Mouse (Mus musculus) testis, adult 2 months (tissue): ENCODE measurements at regions not wholly inside any gene's neighbourhood (a gene's known extent, or its start where the extent isn't known, plus 50 kb on each side); places are given as distances from the start of the nearest gene placed in this dataset.

Experiments
- H3K27ac ChIP-seq: fragments of 200-500 bp; 2 replicates; pipeline ENCODE4 v1.5.1; 2012; ENCODE audit warnings: low read depth, low read length; ENCODE audit not compliant: control insufficient read depth, insufficient read depth
- H3K27me3 ChIP-seq: fragments of 200-500 bp; 2 replicates; pipeline ENCODE4 v1.6.1; 2012; ENCODE audit warnings: mild to moderate bottlenecking, low read length, moderate library complexity; ENCODE audit not compliant: control insufficient read depth, insufficient read depth
- H3K36me3 ChIP-seq: fragments of 200-500 bp; 2 replicates; pipeline ENCODE4 v1.6.1; 2012; ENCODE audit warnings: mild to moderate bottlenecking, low read length; ENCODE audit not compliant: control insufficient read depth, insufficient read depth
- H3K4me1 ChIP-seq: fragments of 200-500 bp; 2 replicates; pipeline ENCODE4 v1.6.1; 2012; ENCODE audit warnings: low read length; ENCODE audit not compliant: control insufficient read depth, insufficient read depth
- H3K4me3 ChIP-seq: fragments of 200-500 bp; 2 replicates; pipeline ENCODE4 v1.5.1; 2012; ENCODE audit warnings: low read depth, mild to moderate bottlenecking, low read length, moderate library complexity, mixed read lengths; ENCODE audit not compliant: control insufficient read depth
- CTCF ChIP-seq: fragments of 200-500 bp; IDR thresholded peaks from 2 replicates; pipeline ENCODE4 v1.5.1; 2012; ENCODE audit warnings: low read depth, mild to moderate bottlenecking, inconsistent platforms, low read length, moderate library complexity; ENCODE audit not compliant: control insufficient read depth, insufficient read depth, insufficient replicate concordance
- POLR2A ChIP-seq: fragments of 200-500 bp; IDR thresholded peaks from 2 replicates; pipeline ENCODE4 v1.6.1; 2012; ENCODE audit warnings: low read depth, mild to moderate bottlenecking, inconsistent platforms, low read length, moderate library complexity; ENCODE audit not compliant: control insufficient read depth

GRCm38 (mm10) chr6:71045261-71045660 is 88.9 kb downstream of the Foxi3 start:
- H3K36me3 ChIP-seq = no peaks in the 10 kb centered on the region
- no peak overlapping the region for H3K27ac ChIP-seq
- H3K4me3 ChIP-seq = no peak overlapping the region
- H3K4me1 ChIP-seq = peaks cover 7% of the 10 kb centered on the region
- TF ChIP-seq POLR2A (no peak), CTCF (no peak)
- no peaks in the 10 kb centered on the region for H3K27me3 ChIP-seq

GRCm38 (mm10) chr6:71048199-71049094 is 92.1 kb downstream of the Foxi3 start:
- Histone ChIP-seq H3K27me3 (no peaks in the 10 kb centered on the region), H3K27ac (no peak overlapping the region)

GRCm38 (mm10) chr6:71050248-71050647 is 93.9 kb downstream of the Foxi3 start:
- no peaks in the 10 kb centered on the region for H3K27me3 ChIP-seq
- no peaks in the 10 kb centered on the region for H3K36me3 ChIP-seq

More at GRCm38 (mm10) chr6:71048199-71049094, 92.1 kb downstream of the Foxi3 start:
- TF ChIP-seq POLR2A (no peak), CTCF (no peak)
- Histone ChIP-seq H3K36me3 (no peaks in the 10 kb centered on the region), H3K4me1 (peaks cover 7% of the 10 kb centered on the region), H3K4me3 (peak overlapping the region; percentile 73)

GRCm38 (mm10) chr6:71050754-71051213 is 93.5 kb downstream of the Thnsl2 start:
- Histone ChIP-seq H3K36me3 (no peaks in the 10 kb centered on the region), H3K4me1 (peaks cover 7% of the 10 kb centered on the region), H3K27ac (no peak overlapping the region), H3K27me3 (no peaks in the 10 kb centered on the region), H3K4me3 (no peak overlapping the region)
- no peak for TF ChIP-seq CTCF
- no peak for TF ChIP-seq POLR2A

More at GRCm38 (mm10) chr6:71050248-71050647, 93.9 kb downstream of the Foxi3 start:
- H3K27ac ChIP-seq = no peak overlapping the region
- no peak for TF ChIP-seq CTCF
- TF ChIP-seq POLR2A = no peak
- H3K4me1 ChIP-seq = peaks cover 7% of the 10 kb centered on the region
- H3K4me3 ChIP-seq = no peak overlapping the region

GRCm38 (mm10) chr6:71057209-71057858 is 86.9 kb downstream of the Thnsl2 start:
- Histone ChIP-seq H3K4me1 (no peaks in the 10 kb centered on the region), H3K27me3 (no peaks in the 10 kb centered on the region), H3K36me3 (no peaks in the 10 kb centered on the region), H3K27ac (no peak overlapping the region), H3K4me3 (no peak overlapping the region)
- no peak for TF ChIP-seq CTCF
- no peak for TF ChIP-seq POLR2A

- H3K4me3 ChIP-seq = no peak overlapping the region
- no peaks in the 10 kb centered on the region for H3K4me1 ChIP-seq
- TF ChIP-seq CTCF (no peak), POLR2A (no peak)
- no peaks in the 10 kb centered on the region for H3K27me3 ChIP-seq
- no peak overlapping the region for H3K27ac ChIP-seq
- no peaks in the 10 kb centered on the region for H3K36me3 ChIP-seq
These were observed 84.1 kb downstream of the Thnsl2 start for GRCm38 (mm10) chr6:71060116-71060515.

GRCm38 (mm10) chr6:71062980-71063379 is 81.3 kb downstream of the Thnsl2 start:
- H3K4me3 ChIP-seq = no peak overlapping the region
- TF ChIP-seq POLR2A (no peak), CTCF (peak; percentile 34; the same call in 1 of the 2 replicates)
- H3K36me3 ChIP-seq = no peaks in the 10 kb centered on the region
- H3K27ac ChIP-seq = no peak overlapping the region
- no peaks in the 10 kb centered on the region for H3K27me3 ChIP-seq
- no peaks in the 10 kb centered on the region for H3K4me1 ChIP-seq
